Mouse (Mus musculus) lung, postnatal 0 days (tissue): ENCODE measurements at regions not wholly inside any gene's neighbourhood (a gene's known extent, or its start where the extent isn't known, plus 50 kb on each side); places are given as distances from the start of the nearest gene placed in this dataset. TPM values are rescaled to one million over a fixed set of nuclear protein-coding genes. Genes with fewer than 3 reads are reported as not detected.

ENCODE experiments used
- ATAC-seq: fragments of 200-750 bp; cut with Nextera tagmentation; 2 replicates; pipeline ENCODE4 v1.8.0; 2017; ENCODE audit warnings: moderate library complexity
- DNase-seq: peaks from one replicate; pipeline ENCODE4 v3.0.0-alpha.2; 2016; ENCODE audit warnings: low spot score
- H3K27ac ChIP-seq: fragments of 300-500 bp; sonication (generic); 2 replicates; pipeline ENCODE4 v1.5.1; 2014; ENCODE audit warnings: antibody characterized with exemption, mild to moderate bottlenecking, low read length, mixed read lengths
- H3K27me3 ChIP-seq: fragments of 300-500 bp; sonication (generic); replicated peaks from 2 replicates; pipeline ENCODE4 v1.6.1; 2014; ENCODE audit warnings: low read length, mixed read lengths; ENCODE audit not compliant: insufficient read depth
- H3K36me3 ChIP-seq: fragments of 300-500 bp; sonication (generic); 2 replicates; pipeline ENCODE4 v1.6.1; 2014; ENCODE audit warnings: low read length, mixed read lengths; ENCODE audit not compliant: insufficient read depth
- H3K4me1 ChIP-seq: fragments of 300-500 bp; sonication (generic); 2 replicates; pipeline ENCODE4 v1.6.1; 2014; ENCODE audit warnings: antibody characterized with exemption, low read depth, low read length, mixed read lengths; ENCODE audit not compliant: insufficient read depth
- H3K4me2 ChIP-seq: fragments of 300-500 bp; sonication (generic); replicated peaks from 2 replicates; pipeline ENCODE4 v1.6.1; 2014; ENCODE audit warnings: low read depth, mild to moderate bottlenecking, low read length, moderate library complexity, mixed read lengths
- H3K4me3 ChIP-seq: fragments of 300-500 bp; sonication (generic); 2 replicates; pipeline ENCODE4 v1.5.1; 2014; ENCODE audit warnings: low read depth, low read length
- H3K9ac ChIP-seq: fragments of 300-500 bp; sonication (generic); replicated peaks from 2 replicates; pipeline ENCODE4 v1.6.1; 2014; ENCODE audit warnings: low read depth, mild to moderate bottlenecking
- H3K9me3 ChIP-seq: fragments of 300-500 bp; sonication (generic); 2 replicates; pipeline ENCODE4 v1.6.1; 2016; ENCODE audit warnings: low read length, mixed read lengths
- CTCF ChIP-seq: IDR thresholded peaks from 2 replicates; pipeline ENCODE4 v1.5.1; 2016; ENCODE audit warnings: antibody characterized with exemption, mild to moderate bottlenecking
- EP300 ChIP-seq: IDR thresholded peaks from 2 replicates; pipeline ENCODE4 v1.6.1; 2016; ENCODE audit warnings: antibody characterized with exemption, mild to moderate bottlenecking, control low read depth
- WGBS: fragments of 180-500 bp; shearing (Covaris S2); extraction: QIAGEN DNeasy Blood & Tissue Kit; methylation state at CpG from one replicate; pipeline ENCODE4 v1.1.7; 2014; 5-methylcytosine and 5-hydroxymethylcytosine counted together
- microRNA-seq: library from miRNA; unstranded; fragments of <30 nt; microRNA quantifications from one replicate; pipeline ENCODE4, GENCODE M21; 2016

DNA sequence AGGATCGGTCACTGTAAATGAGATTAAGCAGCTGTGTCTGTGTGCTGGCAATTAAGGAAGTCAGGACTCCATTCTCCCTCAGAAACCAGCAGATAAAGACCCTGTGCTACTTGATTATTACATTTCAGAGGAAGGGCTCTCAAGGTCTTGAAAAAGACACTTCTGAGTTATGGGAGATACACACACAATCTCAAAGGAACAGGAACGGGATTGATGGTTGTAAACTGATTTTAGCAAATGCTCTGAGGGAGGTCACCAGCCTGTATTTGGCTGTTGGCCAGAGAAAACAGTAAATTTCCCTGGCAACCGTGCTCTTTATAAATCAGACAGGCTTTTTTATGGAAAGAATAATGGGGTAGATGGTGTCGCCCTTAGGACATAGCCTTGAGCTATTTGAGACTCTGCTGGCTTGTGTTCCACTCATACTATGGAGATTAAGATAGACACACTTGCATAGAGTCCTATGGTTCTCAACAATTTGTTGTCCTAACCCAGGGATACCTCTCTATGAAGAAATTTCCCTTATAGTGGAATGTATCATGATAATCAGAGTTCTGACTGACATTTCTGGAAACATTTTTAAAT is 656.9 kb downstream of the Phf3 start:
- H3K4me1 ChIP-seq: no peaks in the 10 kb centered on the region
- H3K9ac ChIP-seq: no peak overlapping the region
- no peak overlapping the region for H3K4me2 ChIP-seq
- 28% methylated on average over 4 of the region's 4 CpGs for WGBS
- H3K27ac ChIP-seq: no peak overlapping the region
- H3K36me3 ChIP-seq: no peaks in the 10 kb centered on the region
- H3K4me3 ChIP-seq: no peak overlapping the region
- H3K27me3 ChIP-seq: no peaks in the 10 kb centered on the region
- ATAC-seq: no peak
- DNase-seq: no peak
- TF ChIP-seq CTCF (no peak), EP300 (no peak)
- no peaks in the 10 kb centered on the region for H3K9me3 ChIP-seq

DNA sequence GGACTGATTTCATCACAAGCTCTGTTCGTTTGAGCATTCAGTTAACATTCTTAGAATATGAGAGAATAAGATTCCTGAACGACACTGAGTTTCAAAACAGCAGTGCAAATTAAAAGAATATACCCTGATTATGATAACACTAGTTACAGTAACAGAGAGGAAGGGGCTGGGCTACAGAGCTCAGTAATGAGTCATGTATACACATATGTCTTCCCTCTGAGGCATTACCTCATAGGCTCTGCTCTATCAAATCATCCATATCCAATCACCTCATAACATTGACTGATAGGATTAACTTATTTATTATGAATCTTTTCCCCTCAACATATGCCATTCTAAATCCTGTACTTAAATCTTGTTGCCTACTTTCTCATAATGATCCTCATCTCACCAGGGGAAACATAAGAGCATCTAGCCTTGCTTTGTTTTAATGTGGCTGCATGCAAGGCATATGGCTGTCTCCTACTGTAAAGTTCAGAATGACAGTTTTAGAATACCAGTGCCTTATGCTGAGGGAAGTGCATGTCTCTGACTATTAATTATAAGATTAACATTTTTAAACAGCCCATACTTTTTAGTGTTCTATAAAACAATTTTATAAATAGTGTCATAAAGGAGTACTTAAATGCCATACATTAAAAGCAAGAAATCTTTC is 669.0 kb downstream of the Phf3 start:
- H3K4me2 ChIP-seq: no peak overlapping the region
- no peak for DNase-seq
- WGBS: 44% methylated on average over 2 of the region's 2 CpGs

DNA sequence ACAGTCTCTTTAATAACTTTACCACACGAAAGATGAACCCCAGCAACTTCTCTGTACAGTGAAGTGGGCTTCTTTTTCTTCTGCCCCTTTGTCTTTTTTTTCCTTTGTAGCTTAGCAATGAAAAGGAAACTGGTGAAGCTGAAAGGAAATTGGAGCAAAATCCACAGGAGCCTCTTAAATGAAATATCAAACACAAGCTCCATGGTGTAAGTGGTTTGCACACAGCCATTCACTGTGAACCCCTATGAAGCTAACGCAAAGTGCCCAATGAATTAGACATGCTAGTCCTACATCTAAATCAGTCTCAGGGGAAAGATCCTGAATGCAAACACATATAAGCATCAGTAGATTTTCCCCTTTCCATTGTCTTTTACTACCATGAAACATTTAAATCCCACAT is 697.5 kb downstream of the Phf3 start:
- no peak overlapping the region for H3K4me3 ChIP-seq
- WGBS: 62% methylated on average over 2 of the region's 2 CpGs
- no peak for ATAC-seq
- no peaks in the 10 kb centered on the region for H3K4me1 ChIP-seq
- no peaks in the 10 kb centered on the region for H3K9me3 ChIP-seq
- TF ChIP-seq EP300: no peak
- no peak for TF ChIP-seq CTCF
- H3K9ac ChIP-seq: no peak overlapping the region
- DNase-seq: no peak
- H3K36me3 ChIP-seq: no peaks in the 10 kb centered on the region
- no peak overlapping the region for H3K4me2 ChIP-seq
- no peak overlapping the region for H3K27ac ChIP-seq
- H3K27me3 ChIP-seq: no peaks in the 10 kb centered on the region

More for the DNA sequence above, 669.0 kb downstream of the Phf3 start:
- H3K27me3 ChIP-seq: no peaks in the 10 kb centered on the region
- TF ChIP-seq CTCF (no peak), EP300 (no peak)
- H3K4me3 ChIP-seq: no peak overlapping the region
- ATAC-seq: no peak
- no peaks in the 10 kb centered on the region for H3K36me3 ChIP-seq
- no peak overlapping the region for H3K27ac ChIP-seq
- H3K9me3 ChIP-seq: no peaks in the 10 kb centered on the region
- H3K9ac ChIP-seq: no peak overlapping the region
- H3K4me1 ChIP-seq: no peaks in the 10 kb centered on the region

DNA sequence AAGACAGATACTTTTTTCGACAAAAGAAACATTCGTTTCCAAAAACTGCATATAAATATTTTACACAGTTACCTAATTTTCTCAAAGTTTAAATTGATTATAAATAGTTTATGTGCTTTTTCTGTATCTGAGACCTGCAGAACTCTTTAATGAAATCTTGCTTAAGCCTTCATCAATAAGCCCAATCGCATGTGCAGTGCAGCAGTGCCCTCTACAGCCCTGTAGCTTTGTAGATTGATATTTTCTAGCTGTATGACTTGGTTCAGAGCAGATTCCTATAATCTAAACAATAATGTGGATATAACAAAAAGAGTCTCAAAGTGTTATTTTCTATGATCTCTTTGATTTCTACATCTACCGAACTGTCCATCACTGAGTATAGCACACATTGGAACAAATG is 728.7 kb downstream of the Phf3 start:
- Histone ChIP-seq H3K4me1 (no peaks in the 10 kb centered on the region), H3K36me3 (no peaks in the 10 kb centered on the region), H3K27me3 (no peaks in the 10 kb centered on the region), H3K9me3 (no peaks in the 10 kb centered on the region), H3K4me2 (no peak overlapping the region), H3K27ac (no peak overlapping the region), H3K4me3 (no peak overlapping the region), H3K9ac (no peak overlapping the region)
- WGBS: 67% methylated on average over 4 of the region's 4 CpGs
- no peak for ATAC-seq
- TF ChIP-seq CTCF: peak; percentile 51
- no peak for TF ChIP-seq EP300
- DNase-seq: no peak

DNA sequence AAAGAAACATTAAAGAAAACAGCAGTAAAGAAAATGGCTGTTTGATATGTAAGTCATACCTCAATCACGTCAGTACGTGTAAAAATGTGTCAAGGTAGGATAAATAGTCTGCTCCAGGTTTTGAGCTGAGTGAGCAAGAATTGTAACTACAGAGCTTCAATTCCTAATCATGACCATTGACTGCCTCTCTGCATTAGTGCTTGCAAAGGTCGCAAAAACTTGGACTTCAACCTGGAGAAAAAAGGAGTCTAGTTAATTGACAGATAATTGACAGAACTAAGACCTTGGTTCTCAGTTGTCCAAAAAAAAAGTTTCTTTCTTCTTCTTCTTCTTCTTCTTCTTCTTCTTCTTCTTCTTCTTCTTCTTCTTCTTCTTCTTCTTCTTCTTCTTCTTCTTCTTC is 759.5 kb downstream of the Phf3 start:
- 78% methylated on average over 3 of the region's 3 CpGs for WGBS
- H3K4me1 ChIP-seq: no peaks in the 10 kb centered on the region
- H3K27me3 ChIP-seq: no peaks in the 10 kb centered on the region
- DNase-seq: no peak
- no peak overlapping the region for H3K4me2 ChIP-seq
- H3K36me3 ChIP-seq: no peaks in the 10 kb centered on the region
- H3K4me3 ChIP-seq: no peak overlapping the region
- H3K9ac ChIP-seq: no peak overlapping the region
- ATAC-seq: no peak
- H3K9me3 ChIP-seq: no peaks in the 10 kb centered on the region
- H3K27ac ChIP-seq: no peak overlapping the region
- no peak for TF ChIP-seq EP300
- no peak for TF ChIP-seq CTCF

Small RNA genes lying in the stretch of these regions (microRNA-seq; reads per million reads assigned to microRNA genes)
- gene Gm27430: not detected
